Mouse (Mus musculus) olfactory bulb, adult 2 months (tissue): Measurements from ENCODE around the gene Arid5b. TPM values are rescaled to one million over a fixed set of nuclear protein-coding genes. Genes with fewer than 3 reads are reported as not detected.

Experiments
- H3K27ac ChIP-seq: fragments of 200-500 bp; 2 replicates; pipeline ENCODE4 v1.5.1; 2012; ENCODE audit warnings: low read depth, low read length; ENCODE audit not compliant: insufficient read depth
- H3K4me1 ChIP-seq: fragments of 200-500 bp; 2 replicates; pipeline ENCODE4 v1.6.1; 2012; ENCODE audit warnings: low read length; ENCODE audit not compliant: control insufficient read depth, insufficient read depth
- H3K4me3 ChIP-seq: fragments of 200-500 bp; 2 replicates; pipeline ENCODE4 v1.5.1; 2012; ENCODE audit warnings: mild to moderate bottlenecking, low read depth, low read length, moderate library complexity; ENCODE audit not compliant: insufficient read depth
- CTCF ChIP-seq: fragments of 200-500 bp; IDR thresholded peaks from 2 replicates; pipeline ENCODE4 v1.5.1; 2012; ENCODE audit warnings: low read depth, mild to moderate bottlenecking, low read length, moderate library complexity; ENCODE audit not compliant: insufficient read depth
- POLR2A ChIP-seq: fragments of 200-500 bp; IDR thresholded peaks from 2 replicates; pipeline ENCODE4 v1.6.1; 2012; ENCODE audit warnings: mild to moderate bottlenecking, low read depth, low read length, moderate library complexity; ENCODE audit not compliant: insufficient read depth
- WGBS: fragments of 180-500 bp; shearing (Covaris S2); methylation state at CpG from one replicate; pipeline ENCODE4 v1.1.7; 2018; 5-methylcytosine and 5-hydroxymethylcytosine counted together
- polyA plus RNA-seq: library from polyadenylated mRNA; stranded (reverse); fragments of >200 nt; gene quantifications from 2 replicates; pipeline ENCODE4 v1.2.4, GENCODE M21; 2012; ENCODE audit warnings: low replicate concordance; ENCODE audit not compliant: missing spikeins, insufficient read depth, insufficient read length

Gene Arid5b
- polyA plus RNA-seq, 1 experiment, result not detected

- H3K4me1 ChIP-seq, result no peaks in the 10 kb centered on the region
- TF ChIP-seq CTCF (no peak), POLR2A (no peak)
- no peak overlapping the region for H3K4me3 ChIP-seq
- 92% methylated on average over 3 of the region's 3 CpGs for WGBS
- H3K27ac ChIP-seq, result no peak overlapping the region
These were observed 190.8 kb downstream of the Arid5b start for GRCm38 (mm10) chr10:68087722-68088121.

DNA sequence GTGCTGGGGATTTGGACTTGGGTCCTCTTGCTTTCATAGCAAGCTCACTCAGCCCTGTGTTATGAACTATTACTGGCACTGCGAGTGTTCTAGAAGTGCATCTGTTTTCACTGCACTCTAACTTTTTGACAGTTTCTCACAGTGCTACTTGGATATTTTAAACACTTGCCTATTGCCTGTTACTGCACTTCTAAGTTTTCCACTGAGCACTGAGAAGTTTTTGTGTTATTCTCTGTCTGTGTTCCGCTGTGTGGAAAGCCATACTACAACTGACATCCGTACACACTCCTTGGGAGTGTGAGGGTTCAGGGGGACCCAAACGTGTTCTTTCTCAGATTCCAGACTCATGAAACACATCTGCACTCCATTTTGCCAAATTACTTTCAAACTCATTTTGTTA, 191.6 kb downstream of the Arid5b start:
- no peak overlapping the region for H3K4me3 ChIP-seq
- TF ChIP-seq POLR2A, result no peak
- H3K27ac ChIP-seq, result no peak overlapping the region
- no peaks in the 10 kb centered on the region for H3K4me1 ChIP-seq
- WGBS, result 87% methylated on average over 4 of the region's 4 CpGs

GRCm38 (mm10) chr10:68085574-68085973, 193.0 kb downstream of the Arid5b start:
- Histone ChIP-seq H3K4me3 (no peak overlapping the region), H3K4me1 (no peaks in the 10 kb centered on the region), H3K27ac (no peak overlapping the region)
- TF ChIP-seq POLR2A (no peak), CTCF (no peak)
- 87% methylated on average over 4 of the region's 4 CpGs for WGBS

DNA sequence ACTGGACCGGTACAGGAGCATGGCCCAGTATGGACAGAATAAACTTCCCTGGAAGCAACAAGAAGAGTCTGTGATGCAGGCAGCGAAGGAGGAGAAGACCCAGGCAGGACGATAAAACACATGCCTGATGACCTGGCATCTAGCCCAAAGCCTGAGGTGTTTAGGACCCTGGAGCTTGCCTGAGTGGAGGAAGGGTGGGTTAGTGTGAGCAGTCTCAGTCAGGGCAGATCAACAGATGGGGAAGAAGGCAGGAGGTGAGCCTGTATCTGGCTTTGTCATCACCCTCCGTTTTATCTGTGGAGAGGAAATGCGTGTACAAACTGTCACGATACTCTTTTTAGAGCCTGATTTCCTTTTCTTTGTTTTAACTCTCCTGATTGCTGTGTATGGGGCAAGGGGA, 196.8 kb downstream of the Arid5b start:
- TF ChIP-seq CTCF, result no peak
- TF ChIP-seq POLR2A, result no peak
- WGBS, result 71% methylated on average over 6 of the region's 6 CpGs
- Histone ChIP-seq H3K27ac (no peak overlapping the region), H3K4me3 (no peak overlapping the region), H3K4me1 (no peaks in the 10 kb centered on the region)

DNA sequence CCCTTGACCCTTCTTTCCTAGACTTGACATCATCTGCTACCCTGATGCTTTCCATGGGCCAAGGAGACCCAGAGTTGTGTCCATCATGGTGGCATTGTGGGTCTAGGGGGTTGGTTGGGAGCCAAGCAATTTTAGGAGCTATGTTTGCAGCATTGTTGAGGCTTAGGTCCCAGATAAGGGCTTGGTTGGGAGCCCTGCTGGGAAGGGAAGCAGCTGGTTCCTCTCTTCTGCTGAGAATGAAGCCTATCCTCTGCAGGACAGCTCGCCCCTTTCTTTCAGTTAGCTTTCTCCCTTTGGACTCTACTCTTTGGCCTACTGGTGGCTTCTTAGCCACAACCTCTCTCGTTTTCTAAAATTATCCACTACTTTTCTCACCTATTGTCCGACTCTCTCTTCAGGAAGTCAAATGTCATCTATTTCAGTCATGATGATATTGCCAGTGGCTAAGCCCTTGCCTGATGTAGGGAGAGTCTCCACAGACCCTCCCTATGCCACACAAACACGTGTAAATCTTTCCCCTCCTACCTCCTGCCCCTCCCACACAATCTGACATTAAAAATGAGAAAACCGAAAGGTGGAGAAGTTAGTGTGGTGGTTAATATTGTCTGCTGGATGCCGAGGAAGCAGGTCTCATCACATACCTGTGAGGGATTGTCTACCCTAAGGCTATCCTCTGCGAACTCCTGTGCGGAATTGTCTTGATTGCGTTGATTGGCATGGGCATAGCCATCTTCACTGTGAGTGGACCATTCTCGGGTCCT, 198.4 kb downstream of the Arid5b start:
- WGBS, result 93% methylated on average over 10 of the region's 10 CpGs
- no peaks in the 10 kb centered on the region for H3K4me1 ChIP-seq
- no peak overlapping the region for H3K27ac ChIP-seq
- H3K4me3 ChIP-seq, result no peak overlapping the region
- TF ChIP-seq CTCF (no peak), POLR2A (no peak)

- TF ChIP-seq CTCF, result no peak
- no peak for TF ChIP-seq POLR2A
- no peak overlapping the region for H3K4me3 ChIP-seq
- 97% methylated on average over 3 of the region's 3 CpGs for WGBS
- H3K4me1 ChIP-seq, result no peaks in the 10 kb centered on the region
- no peak overlapping the region for H3K27ac ChIP-seq
These were observed 199.8 kb downstream of the Arid5b start for GRCm38 (mm10) chr10:68078708-68079107.

GRCm38 (mm10) chr10:68075181-68075580, 203.4 kb downstream of the Arid5b start:
- Histone ChIP-seq H3K4me1 (no peaks in the 10 kb centered on the region), H3K27ac (no peak overlapping the region), H3K4me3 (no peak overlapping the region)
- TF ChIP-seq POLR2A, result no peak
- TF ChIP-seq CTCF, result no peak
- WGBS, result 86% methylated on average over 5 of the region's 5 CpGs

DNA sequence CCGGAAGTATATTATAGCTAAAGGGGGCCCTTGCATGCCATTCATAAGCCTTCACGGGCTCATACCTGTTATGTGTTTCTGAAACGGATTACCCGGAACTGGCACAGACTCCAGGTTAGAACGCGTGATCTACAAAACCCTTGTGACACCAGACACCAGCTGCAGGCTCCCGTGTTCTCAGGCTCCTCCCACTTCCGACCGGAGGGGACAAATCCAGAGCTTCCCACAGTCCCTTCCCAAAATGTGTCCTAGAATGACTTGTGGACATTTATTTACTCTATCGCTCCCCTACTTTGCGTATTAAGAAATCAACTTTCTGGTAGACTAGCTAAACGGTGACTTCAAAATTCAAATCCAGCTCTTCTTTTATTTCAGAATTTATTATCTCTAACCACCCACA, 204.2 kb downstream of the Arid5b start:
- TF ChIP-seq POLR2A, result no peak
- no peak for TF ChIP-seq CTCF
- Histone ChIP-seq H3K4me3 (no peak overlapping the region), H3K27ac (no peak overlapping the region), H3K4me1 (no peaks in the 10 kb centered on the region)
- WGBS, result 95% methylated on average over 12 of the region's 12 CpGs

DNA sequence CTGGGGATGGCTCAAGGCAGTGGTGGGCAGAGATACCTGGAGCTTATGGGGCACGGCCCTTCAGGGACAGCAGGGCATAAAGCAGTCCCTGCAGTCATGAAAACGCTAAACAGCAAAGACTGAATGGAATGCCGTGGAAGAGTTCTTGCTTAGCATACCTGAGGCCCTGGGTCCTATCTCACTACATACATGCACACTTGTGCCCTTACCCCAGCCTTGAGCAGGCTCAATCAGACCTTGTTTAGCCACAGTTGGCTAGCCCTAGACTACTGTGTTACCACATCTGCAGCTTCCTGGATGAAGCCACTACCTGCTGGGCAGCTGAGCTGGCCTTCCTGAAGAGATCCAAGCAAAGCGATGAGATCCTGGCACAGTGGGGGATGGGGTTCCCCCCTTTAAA, 205.9 kb downstream of the Arid5b start:
- H3K4me1 ChIP-seq, result no peaks in the 10 kb centered on the region
- no peak for TF ChIP-seq POLR2A
- TF ChIP-seq CTCF, result no peak
- WGBS, result 96% methylated on average over 4 of the region's 4 CpGs
- H3K4me3 ChIP-seq, result no peak overlapping the region
- H3K27ac ChIP-seq, result no peak overlapping the region

GRCm38 (mm10) chr10:68071041-68071440, 207.5 kb downstream of the Arid5b start:
- Histone ChIP-seq H3K4me3 (no peak overlapping the region), H3K4me1 (no peaks in the 10 kb centered on the region), H3K27ac (no peak overlapping the region)
- WGBS, result 87% methylated on average over 7 of the region's 7 CpGs
- TF ChIP-seq POLR2A, result no peak

DNA sequence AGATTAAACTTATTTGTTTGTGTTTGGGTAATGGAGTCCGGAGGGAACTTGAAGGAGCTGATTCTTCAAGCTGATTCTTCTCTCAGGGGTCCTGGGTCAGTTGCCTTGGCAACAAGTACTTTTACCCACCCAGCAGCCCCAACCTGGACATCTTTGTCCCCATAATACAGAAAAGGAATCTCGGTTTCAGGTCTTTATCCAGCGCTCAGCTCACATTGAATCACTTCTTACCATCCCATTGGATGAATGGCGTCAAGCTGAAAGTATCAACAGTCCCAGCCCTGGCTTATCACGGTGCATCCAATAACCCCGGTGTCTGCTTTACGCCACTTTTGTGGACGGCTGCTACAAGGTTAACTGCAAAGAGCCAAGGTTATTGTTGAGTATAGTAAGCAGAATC, 210.1 kb downstream of the Arid5b start:
- 89% methylated on average over 8 of the region's 8 CpGs for WGBS
- TF ChIP-seq POLR2A (no peak), CTCF (no peak)

More for the DNA sequence above, 210.1 kb downstream of the Arid5b start:
- Histone ChIP-seq H3K4me3 (no peak overlapping the region), H3K4me1 (no peaks in the 10 kb centered on the region), H3K27ac (no peak overlapping the region)
